Mouse (Mus musculus) myocyte (in vitro differentiated cells): ENCODE data around the gene Ppara. TPM values are rescaled to one million over a fixed set of nuclear protein-coding genes. Genes with fewer than 3 reads are reported as not detected.

ENCODE experiments used
- H3K27me3 ChIP-seq: one replicate; pipeline ENCODE4 v1.6.1; 2011; ENCODE audit not compliant: control insufficient read depth, insufficient read depth, insufficient read length
- H3K36me3 ChIP-seq: one replicate; pipeline ENCODE4 v1.6.1; 2011; ENCODE audit not compliant: control insufficient read depth, insufficient read depth
- H3K4me2 ChIP-seq: one replicate; pipeline ENCODE4 v1.6.1; 2011; ENCODE audit warnings: low read depth, control low read depth
- H3K4me3 ChIP-seq: one replicate; pipeline ENCODE4 v1.5.1; 2011; ENCODE audit warnings: mild to moderate bottlenecking, control low read depth, moderate library complexity
- H3K79me2 ChIP-seq: one replicate; pipeline ENCODE4 v1.6.1; 2011; ENCODE audit not compliant: control insufficient read depth, insufficient read depth
- H3ac ChIP-seq: one replicate; pipeline ENCODE4 v1.6.1; 2011; ENCODE audit not compliant: control insufficient read depth, insufficient read length
- CEBPB ChIP-seq: IDR thresholded peaks from 2 replicates; pipeline ENCODE4 v1.6.1; 2011; ENCODE audit warnings: mild to moderate bottlenecking, moderate library complexity; ENCODE audit not compliant: poor library complexity, insufficient read depth, severe bottlenecking
- E2F4 ChIP-seq: IDR thresholded peaks from one replicate; pipeline ENCODE4 v1.6.1; 2011; ENCODE audit warnings: mild to moderate bottlenecking, control low read depth, moderate library complexity; ENCODE audit not compliant: insufficient read depth
- MAX ChIP-seq: IDR thresholded peaks from one replicate; pipeline ENCODE4 v1.6.1; 2011; ENCODE audit warnings: low read depth, mild to moderate bottlenecking, control low read depth
- MYOD1 ChIP-seq, 3 experiments: IDR thresholded peaks; one replicate each; pipeline ENCODE4 v1.6.1; 2011; ENCODE audit warnings: control low read depth in 2 of 3, low read depth in 2 of 3, mild to moderate bottlenecking in 2 of 3, moderate library complexity in 1 of 3; ENCODE audit not compliant: insufficient read length in 2 of 3, control insufficient read depth in 1 of 3
- MYOG ChIP-seq, 3 experiments: IDR thresholded peaks; one replicate each; pipeline ENCODE4 v1.6.1; 2011; ENCODE audit warnings: control low read depth in 2 of 3, low read depth in 2 of 3, mild to moderate bottlenecking in 2 of 3; ENCODE audit not compliant: insufficient read length in 2 of 3, control insufficient read depth in 1 of 3, insufficient read depth in 1 of 3
- POLR2A ChIP-seq: IDR thresholded peaks from one replicate; pipeline ENCODE4 v1.6.1; 2011; ENCODE audit warnings: low read depth, mild to moderate bottlenecking, control low read depth, moderate library complexity; ENCODE audit not compliant: insufficient read length
- POLR2AphosphoS2 ChIP-seq: IDR thresholded peaks from one replicate; pipeline ENCODE4 v1.6.1; 2011; ENCODE audit warnings: low read depth, control low read depth; ENCODE audit not compliant: insufficient read length
- REST ChIP-seq: IDR thresholded peaks from one replicate; pipeline ENCODE4 v1.6.1; 2011; ENCODE audit warnings: mild to moderate bottlenecking, control low read depth, moderate library complexity; ENCODE audit not compliant: insufficient read depth, insufficient read length
- SRF ChIP-seq: IDR thresholded peaks from one replicate; pipeline ENCODE4 v1.6.1; 2011; ENCODE audit warnings: low read depth; ENCODE audit not compliant: control insufficient read depth, insufficient read length
- TCF12 ChIP-seq: IDR thresholded peaks from one replicate; pipeline ENCODE4 v1.6.1; 2011; ENCODE audit warnings: mild to moderate bottlenecking, control low read depth; ENCODE audit not compliant: poor library complexity, insufficient read depth, severe bottlenecking
- TCF3 ChIP-seq: IDR thresholded peaks from one replicate; pipeline ENCODE4 v1.6.1; 2011; ENCODE audit warnings: low read depth, control low read depth; ENCODE audit not compliant: insufficient read length
- USF1 ChIP-seq: IDR thresholded peaks from one replicate; pipeline ENCODE4 v1.6.1; 2011; ENCODE audit warnings: low read depth, mild to moderate bottlenecking, control low read depth, moderate library complexity
- polyA plus RNA-seq: library from polyadenylated mRNA; unstranded; fragments of >200 nt; fragmentation: generic; extraction: Trizol; gene quantifications from one replicate; pipeline ENCODE4 v1.2.1, GENCODE M21; 2012; ENCODE audit warnings: missing spikeins

Ppara gene
- polyA plus RNA-seq, 1 experiment: 0.12 TPM

- Histone ChIP-seq H3K4me2 (no peak overlapping the region), H3ac (no peak overlapping the region), H3K79me2 (no peaks in the 10 kb centered on the region), H3K27me3 (peaks cover 56% of the 10 kb centered on the region), H3K36me3 (no peaks in the 10 kb centered on the region), H3K4me3 (no peak overlapping the region)
- TF ChIP-seq MYOD1 (IDR thresholded peaks at IDR 0.05; ENCODE audit: control insufficient read depth in 1 of 3, insufficient read length in 2 of 3, low read depth in 2 of 3): no peak
- TF ChIP-seq USF1: no peak
- no peak for TF ChIP-seq CEBPB
- TF ChIP-seq MAX: no peak
- no peak for TF ChIP-seq TCF3
- no peak for TF ChIP-seq POLR2AphosphoS2
- TF ChIP-seq POLR2A: no peak
- no peak for TF ChIP-seq MYOG (IDR thresholded peaks at IDR 0.05; ENCODE audit: control insufficient read depth in 1 of 3, insufficient read depth in 1 of 3, insufficient read length in 2 of 3, low read depth in 2 of 3)
- no peak for TF ChIP-seq TCF12
- no peak for TF ChIP-seq SRF
- no peak for TF ChIP-seq REST
- no peak for TF ChIP-seq E2F4
Observed at GRCm38 (mm10) chr15:85733686-85734085, 1.1 kb upstream of the Ppara start.

GRCm38 (mm10) chr15:85734148-85734547 is 635 bp upstream of the Ppara start:
- peaks cover 51% of the 10 kb centered on the region for H3K27me3 ChIP-seq
- H3K4me3 ChIP-seq: no peak overlapping the region
- H3K4me2 ChIP-seq: no peak overlapping the region
- TF ChIP-seq TCF3: no peak
- no peak for TF ChIP-seq MAX
- TF ChIP-seq POLR2AphosphoS2: no peak
- no peak for TF ChIP-seq CEBPB
- TF ChIP-seq MYOD1 (IDR thresholded peaks at IDR 0.05; ENCODE audit: control insufficient read depth in 1 of 3, insufficient read length in 2 of 3, low read depth in 2 of 3): no peak
- no peak for TF ChIP-seq MYOG (IDR thresholded peaks at IDR 0.05; ENCODE audit: control insufficient read depth in 1 of 3, insufficient read depth in 1 of 3, insufficient read length in 2 of 3, low read depth in 2 of 3)
- no peak for TF ChIP-seq E2F4
- TF ChIP-seq REST: no peak
- TF ChIP-seq SRF: no peak
- no peak for TF ChIP-seq TCF12
- TF ChIP-seq USF1: no peak
- TF ChIP-seq POLR2A: no peak
- no peak overlapping the region for H3ac ChIP-seq
- H3K36me3 ChIP-seq: no peaks in the 10 kb centered on the region
- H3K79me2 ChIP-seq: no peaks in the 10 kb centered on the region

- Histone ChIP-seq H3K79me2 (no peaks in the 10 kb centered on the region), H3K27me3 (peaks cover 51% of the 10 kb centered on the region), H3K36me3 (no peaks in the 10 kb centered on the region), H3K4me2 (peak overlapping the region; percentile 77), H3K4me3 (peak overlapping the region; percentile 10), H3ac (peak overlapping the region; percentile 0)
- TF ChIP-seq MYOG (IDR thresholded peaks at IDR 0.05; ENCODE audit: control insufficient read depth in 1 of 3, insufficient read depth in 1 of 3, insufficient read length in 2 of 3, low read depth in 2 of 3) (peak in 1 of 3 experiments; percentile 31), TCF12 (no peak), TCF3 (no peak)
Observed at GRCm38 (mm10) chr15:85735063-85735835, 466 bp downstream of the Ppara start.

- H3K27me3 ChIP-seq: peaks cover 57% of the 10 kb centered on the region
- H3K36me3 ChIP-seq: no peaks in the 10 kb centered on the region
- peak overlapping the region; percentile 10 for H3K4me3 ChIP-seq
- no peak overlapping the region for H3ac ChIP-seq
- peak overlapping the region; percentile 77 for H3K4me2 ChIP-seq
- no peaks in the 10 kb centered on the region for H3K79me2 ChIP-seq
- TF ChIP-seq POLR2A (no peak), MAX (no peak), CEBPB (no peak), SRF (no peak)
Observed at GRCm38 (mm10) chr15:85735836-85736190, 1.0 kb downstream of the Ppara start.

- H3K27me3 ChIP-seq: peaks cover 64% of the 10 kb centered on the region
Observed at GRCm38 (mm10) chr15:85736506-85736905, 1.7 kb downstream of the Ppara start.

More at GRCm38 (mm10) chr15:85736506-85736905, 1.7 kb downstream of the Ppara start:
- no peak overlapping the region for H3K4me3 ChIP-seq
- no peaks in the 10 kb centered on the region for H3K36me3 ChIP-seq
- H3K79me2 ChIP-seq: no peaks in the 10 kb centered on the region
- TF ChIP-seq MYOD1 (IDR thresholded peaks at IDR 0.05; ENCODE audit: control insufficient read depth in 1 of 3, insufficient read length in 2 of 3, low read depth in 2 of 3) (no peak), TCF12 (no peak)
- no peak overlapping the region for H3ac ChIP-seq
- H3K4me2 ChIP-seq: no peak overlapping the region
